Mouse (Mus musculus) heart, postnatal 36 days (tissue): Measurements from ENCODE around the gene Tlk2. TPM values are rescaled to one million over a fixed set of nuclear protein-coding genes. Genes with fewer than 3 reads are reported as not detected.

Experiments used
- DNase-seq, 2 experiments: peaks; one replicate each; pipeline ENCODE4 v3.0.0; 2021 to 2022
- intact Hi-C: fragments of 180-260 bp; cut with DNase I; formaldehyde crosslinking; loops from one replicate; pipeline ENCODE4 v1.15.1; 2025
- total RNA-seq, 2 experiments: library from RNA; stranded (reverse); gene quantifications; 2 replicates each; pipeline ENCODE4 v1.2.3; 2021

The Tlk2 gene
- total RNA-seq, 2 experiments from 2014 or later: 39.6 to 41.2 TPM

- no peak for DNase-seq
- intact Hi-C loops: no loop called here
Measured at GRCm38 (mm10) chr11:105246785-105247184, 68.2 kb downstream of the Tlk2 start.

GRCm38 (mm10) chr11:105247321-105247720 is 68.7 kb downstream of the Tlk2 start:
- intact Hi-C loops: no loop called here
- DNase-seq: no peak

GRCm38 (mm10) chr11:105259733-105260132 is 81.1 kb downstream of the Tlk2 start:
- no peak for DNase-seq
- intact Hi-C loops: no loop called here

- intact Hi-C loops: no loop called here
- DNase-seq: no peak
Measured at GRCm38 (mm10) chr11:105261116-105261515, 82.5 kb downstream of the Tlk2 start.

- intact Hi-C loops: no loop called here
- no peak for DNase-seq
Measured at GRCm38 (mm10) chr11:105261601-105262351, 83.2 kb downstream of the Tlk2 start.

GRCm38 (mm10) chr11:105264506-105264905 is 85.9 kb downstream of the Tlk2 start:
- intact Hi-C loops: no loop called here
- no peak for DNase-seq

- intact Hi-C loops: no loop called here
- DNase-seq: no peak
Measured at GRCm38 (mm10) chr11:105264988-105265387, 86.4 kb downstream of the Tlk2 start.

- intact Hi-C loops: loop anchor here (2.0 to 5.0 kb wide), 3 partner anchors 77 to 641 kb away; no protein-coding TSS in a partner anchor
- peak; percentile 59 to 68 for DNase-seq
Measured at GRCm38 (mm10) chr11:105270155-105270554, 91.5 kb downstream of the Tlk2 start.

- intact Hi-C loops: no loop called here
- DNase-seq: no peak
Measured at GRCm38 (mm10) chr11:105280456-105280855, 101.8 kb downstream of the Tlk2 start.

- no peak for DNase-seq
- intact Hi-C loops: no loop called here
Measured at GRCm38 (mm10) chr11:105281291-105281690, 102.7 kb downstream of the Tlk2 start.

- DNase-seq: no peak
- intact Hi-C loops: no loop called here
Measured at GRCm38 (mm10) chr11:105281763-105282459, 103.3 kb downstream of the Tlk2 start.

GRCm38 (mm10) chr11:105282460-105282859 is 103.9 kb downstream of the Tlk2 start:
- DNase-seq: peak; percentile 39 to 42
- intact Hi-C loops: no loop called here

GRCm38 (mm10) chr11:105283016-105283415 is 104.4 kb downstream of the Tlk2 start:
- intact Hi-C loops: no loop called here
- no peak for DNase-seq

GRCm38 (mm10) chr11:105285720-105286119 is 107.1 kb downstream of the Tlk2 start:
- no peak for DNase-seq
- intact Hi-C loops: no loop called here

GRCm38 (mm10) chr11:105289403-105289802 is 110.8 kb downstream of the Tlk2 start:
- intact Hi-C loops: no loop called here
- DNase-seq: no peak

- intact Hi-C loops: loop anchor here (2.0 kb wide), 1 partner anchor 21 kb away; no protein-coding TSS in a partner anchor
- DNase-seq: peak; percentile 45 to 60
Measured at GRCm38 (mm10) chr11:105291681-105292123, 113.1 kb downstream of the Tlk2 start.

GRCm38 (mm10) chr11:105292124-105293071 is 113.8 kb downstream of the Tlk2 start, which contains the start of gene Mrc2:
Gene Mrc2, plus strand, starts transcription at chr11:105292643.
- intact Hi-C loops: loop anchor here (2.0 kb wide), 1 partner anchor 20 kb away; no protein-coding TSS in a partner anchor
- peak; percentile 73 to 79 for DNase-seq

GRCm38 (mm10) chr11:105293101-105293581 is 114.5 kb downstream of the Tlk2 start:
- intact Hi-C loops: loop anchor here (2.0 kb wide), 1 partner anchor 20 kb away; no protein-coding TSS in a partner anchor
- DNase-seq: peak; percentile 58 to 65

GRCm38 (mm10) chr11:105293901-105294494 is 115.4 kb downstream of the Tlk2 start:
- intact Hi-C loops: loop anchor here (2.0 kb wide), 1 partner anchor 19 kb away; no protein-coding TSS in a partner anchor
- no peak for DNase-seq

GRCm38 (mm10) chr11:105296084-105296483 is 117.5 kb downstream of the Tlk2 start:
- intact Hi-C loops: no loop called here
- DNase-seq: no peak
